Mouse (Mus musculus): ENCODE data around the gene Qpctl. TPM values are rescaled to one million over a fixed set of nuclear protein-coding genes. Genes with fewer than 3 reads are reported as not detected.

The Qpctl gene
- polyA plus RNA-seq, 1 experiment from 2014 or later, result 15.1 TPM

DNA sequence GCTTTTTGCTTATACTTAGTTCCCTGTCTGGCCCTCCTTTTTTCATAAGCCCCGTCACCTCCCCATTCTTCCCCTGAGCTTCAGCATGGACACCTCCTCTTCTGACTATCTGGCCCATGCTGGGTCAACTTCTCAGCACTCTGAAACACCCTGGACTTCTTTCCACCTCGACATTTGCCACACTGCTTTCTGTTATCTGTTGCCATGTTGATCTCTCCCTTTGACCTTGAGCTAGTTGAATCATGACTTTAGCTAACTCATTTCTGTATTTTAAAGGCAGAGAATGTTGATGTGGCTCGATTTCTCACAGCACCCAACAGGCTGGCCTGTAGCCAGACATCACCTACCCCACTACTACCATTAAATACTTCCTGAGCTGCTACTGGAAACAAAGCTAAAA is 41.7 kb downstream of the Qpctl start:
- Histone ChIP-seq H3K4me3 (no peak overlapping the region), H3K9me3 (no peaks in the 10 kb centered on the region), H3K4me1 (0 out of 2 replicates have a peak, but pooled peaks cover 2% of the 10 kb centered on the region), H3K27ac (replicated peaks) (no peak overlapping the region), H3K36me3 (replicated peaks) (no peaks in the 10 kb centered on the region), H3K27me3 (replicated peaks; ENCODE audit: low read depth, poor library complexity, severe bottlenecking) (no peaks in the 10 kb centered on the region)
- WGBS, result 65% methylated on average over 3 of the region's 3 CpGs
- no peak for DNase-seq (ENCODE audit: low spot score)

DNA sequence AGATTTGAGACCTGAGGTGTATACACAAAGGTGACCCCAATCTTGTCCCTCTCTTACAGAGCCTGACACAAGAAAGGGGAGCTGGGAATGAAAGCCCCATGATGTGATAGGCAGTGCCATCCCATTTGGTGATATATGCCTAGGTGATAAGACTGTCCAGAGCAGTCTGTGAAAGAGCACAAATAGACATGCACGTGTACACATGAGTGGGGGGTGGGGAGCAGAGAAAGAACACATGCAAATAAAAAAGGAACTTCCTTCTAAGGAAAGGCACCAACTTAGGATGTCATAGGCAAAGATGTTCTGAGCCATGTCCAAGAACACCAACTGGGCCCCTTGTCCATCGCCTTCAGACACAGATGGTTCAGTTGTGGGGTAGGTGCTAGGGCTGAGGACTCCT is 44.6 kb downstream of the Qpctl start:
- DNase-seq (ENCODE audit: low spot score), result no peak
- Histone ChIP-seq H3K4me1 (no peaks in the 10 kb centered on the region), H3K9me3 (no peaks in the 10 kb centered on the region), H3K36me3 (replicated peaks) (no peaks in the 10 kb centered on the region), H3K4me3 (no peak overlapping the region), H3K27me3 (replicated peaks; ENCODE audit: low read depth, poor library complexity, severe bottlenecking) (no peaks in the 10 kb centered on the region), H3K27ac (replicated peaks) (no peak overlapping the region)
- 80% methylated on average over 2 of the region's 2 CpGs for WGBS

GRCm38 (mm10) chr7:19103741-19104140 is 45.4 kb downstream of the Qpctl start:
- Histone ChIP-seq H3K9me3 (no peaks in the 10 kb centered on the region), H3K4me3 (no peak overlapping the region), H3K36me3 (replicated peaks) (no peaks in the 10 kb centered on the region), H3K27ac (replicated peaks) (no peak overlapping the region), H3K4me1 (peaks cover 1% of the 10 kb centered on the region; the same call in 1 of the 2 replicates), H3K27me3 (replicated peaks; ENCODE audit: low read depth, poor library complexity, severe bottlenecking) (no peaks in the 10 kb centered on the region)
- DNase-seq (ENCODE audit: low spot score), result no peak

DNA sequence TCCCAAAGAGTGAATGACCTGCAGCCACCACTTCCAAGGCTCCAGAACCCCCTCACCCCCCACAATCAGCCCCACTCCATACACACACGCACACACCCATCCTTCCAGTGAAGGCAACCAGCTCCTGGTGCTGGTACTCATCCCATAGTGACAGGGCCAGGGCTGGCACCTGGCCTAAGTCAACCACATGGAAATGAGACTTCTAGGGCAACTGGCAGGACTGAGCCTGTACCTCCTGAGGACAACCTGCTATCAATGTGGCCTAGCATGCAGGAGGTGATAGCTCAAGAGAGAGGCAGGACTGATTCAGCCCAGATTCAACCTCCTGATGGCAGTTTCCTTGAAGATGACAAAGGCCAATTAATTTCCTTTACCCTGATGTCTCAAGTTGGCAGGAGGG is 48.8 kb downstream of the Qpctl start:
- Histone ChIP-seq H3K9me3 (no peaks in the 10 kb centered on the region; the same call in 1 of the 2 replicates), H3K4me1 (peaks cover 33% of the 10 kb centered on the region), H3K27ac (replicated peaks) (no peak overlapping the region), H3K27me3 (replicated peaks; ENCODE audit: low read depth, poor library complexity, severe bottlenecking) (no peaks in the 10 kb centered on the region), H3K4me3 (no peak overlapping the region), H3K36me3 (replicated peaks) (peaks cover 20% of the 10 kb centered on the region)
- WGBS, result 86% methylated on average over 1 of the region's 1 CpGs
- DNase-seq (ENCODE audit: low spot score), result no peak

DNA sequence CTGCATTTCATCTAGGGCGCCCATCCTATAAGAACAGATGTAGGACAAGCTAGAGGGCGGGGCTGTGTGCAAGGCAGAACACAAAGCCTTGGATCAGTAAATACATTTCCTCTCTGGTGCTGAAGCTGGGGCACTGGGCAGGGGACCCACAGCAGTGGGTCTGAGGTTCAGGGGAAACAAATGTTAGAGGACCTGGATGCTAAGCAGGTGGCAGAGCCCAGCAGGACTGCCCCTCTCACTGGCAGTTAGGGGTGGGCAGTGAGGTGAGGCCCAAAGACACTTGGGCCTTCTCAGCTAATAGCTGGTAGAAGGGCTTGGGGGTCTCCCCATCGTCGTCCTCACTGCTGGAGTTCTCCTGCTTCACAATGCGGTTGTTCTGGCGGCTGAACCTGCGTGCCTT is 50.3 kb downstream of the Qpctl start:
- no peak overlapping the region; the same call in 1 of the 2 replicates for H3K4me3 ChIP-seq
- peaks cover 38% of the 10 kb centered on the region for H3K4me1 ChIP-seq
- H3K36me3 ChIP-seq (replicated peaks), result peaks cover 20% of the 10 kb centered on the region
- H3K27me3 ChIP-seq (replicated peaks; ENCODE audit: low read depth, poor library complexity, severe bottlenecking), result no peaks in the 10 kb centered on the region
- H3K9me3 ChIP-seq, result no peaks in the 10 kb centered on the region; the same call in 1 of the 2 replicates
- H3K27ac ChIP-seq (replicated peaks), result no peak overlapping the region
- no peak for DNase-seq (ENCODE audit: low spot score)
- WGBS, result 67% methylated on average over 7 of the region's 7 CpGs

DNA sequence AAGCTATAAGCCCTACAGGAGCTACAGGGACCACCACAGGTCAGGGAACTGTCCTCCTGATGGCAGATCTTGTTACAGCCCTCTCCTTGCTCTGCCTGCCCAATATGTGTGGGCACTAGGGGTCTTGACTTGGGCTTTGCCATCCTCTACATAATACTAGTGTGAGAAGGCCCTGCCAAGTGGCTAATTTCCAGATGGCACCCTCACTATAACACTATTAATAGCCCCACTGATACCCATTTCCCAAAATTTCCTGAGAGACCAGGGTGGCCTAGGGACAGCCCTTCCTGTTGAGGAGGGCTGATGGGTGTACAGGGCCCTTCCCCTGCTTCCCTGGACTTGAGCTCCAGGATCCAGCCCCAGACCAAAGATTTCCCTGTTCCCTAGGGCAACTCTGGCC is 51.2 kb downstream of the Qpctl start:
- Histone ChIP-seq H3K9me3 (no peaks in the 10 kb centered on the region; the same call in 1 of the 2 replicates), H3K36me3 (replicated peaks) (peaks cover 20% of the 10 kb centered on the region), H3K4me1 (peaks cover 45% of the 10 kb centered on the region), H3K27me3 (replicated peaks; ENCODE audit: low read depth, poor library complexity, severe bottlenecking) (no peaks in the 10 kb centered on the region), H3K4me3 (peak overlapping the region; percentile 14; the same call in 1 of the 2 replicates), H3K27ac (replicated peaks) (no peak overlapping the region)
- DNase-seq (ENCODE audit: low spot score), result no peak

DNA sequence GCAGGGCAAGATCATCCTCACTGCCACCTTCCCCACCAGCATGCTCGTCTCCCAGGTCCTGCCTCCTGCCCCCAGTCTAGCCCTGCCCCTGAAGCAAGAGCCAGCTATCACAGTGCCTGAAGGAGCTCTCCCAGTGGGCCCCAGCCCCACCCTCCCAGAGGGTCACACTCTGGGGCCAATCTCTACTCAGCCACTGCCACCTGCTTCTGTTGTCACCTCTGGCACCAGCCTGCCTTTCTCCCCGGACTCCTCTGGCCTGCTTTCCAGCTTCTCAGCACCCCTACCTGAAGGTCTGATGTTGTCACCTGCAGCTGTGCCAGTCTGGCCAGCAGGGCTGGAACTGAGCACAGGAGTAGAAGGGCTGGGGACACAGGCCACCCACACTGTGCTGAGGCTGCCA is 51.9 kb downstream of the Qpctl start:
- Histone ChIP-seq H3K9me3 (no peaks in the 10 kb centered on the region; the same call in 1 of the 2 replicates), H3K27me3 (replicated peaks; ENCODE audit: low read depth, poor library complexity, severe bottlenecking) (peaks cover 4% of the 10 kb centered on the region), H3K27ac (replicated peaks) (no peak overlapping the region), H3K4me3 (peak overlapping the region; percentile 89; the same call in 1 of the 2 replicates), H3K4me1 (peaks cover 51% of the 10 kb centered on the region), H3K36me3 (replicated peaks) (peaks cover 20% of the 10 kb centered on the region)
- no peak for DNase-seq (ENCODE audit: low spot score)
- WGBS, result 69% methylated on average over 2 of the region's 2 CpGs

DNA sequence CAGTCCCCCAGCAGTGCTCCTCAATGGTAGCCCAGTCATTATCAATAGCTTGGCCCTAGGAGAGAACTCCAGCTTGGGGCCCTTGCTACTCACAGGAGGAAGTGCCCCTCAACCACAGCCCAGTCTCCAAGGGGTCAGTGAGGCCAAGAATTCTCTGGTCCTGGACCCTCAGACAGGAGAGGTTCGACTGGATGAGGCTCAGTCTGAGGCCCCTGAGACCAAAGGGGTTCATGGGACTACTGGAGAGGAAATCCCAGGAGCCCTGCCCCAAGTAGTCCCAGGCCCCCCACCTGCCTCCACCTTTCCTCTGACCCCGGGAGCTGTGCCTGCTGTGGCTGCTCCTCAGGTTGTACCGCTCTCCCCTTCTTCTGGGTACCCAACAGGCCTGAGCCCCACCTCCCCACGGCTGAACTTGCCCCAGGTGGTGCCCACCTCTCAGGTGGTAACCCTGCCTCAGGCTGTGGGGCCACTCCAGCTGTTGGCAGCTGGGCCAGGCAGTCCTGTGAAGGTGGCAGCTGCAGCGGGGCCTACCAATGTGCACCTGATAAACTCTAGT is 52.6 kb downstream of the Qpctl start:
- Histone ChIP-seq H3K4me3 (peak overlapping the region; percentile 89), H3K4me1 (peaks cover 58% of the 10 kb centered on the region), H3K9me3 (no peaks in the 10 kb centered on the region; the same call in 1 of the 2 replicates), H3K36me3 (replicated peaks) (peaks cover 25% of the 10 kb centered on the region), H3K27ac (replicated peaks) (peak overlapping the region; percentile 96), H3K27me3 (replicated peaks; ENCODE audit: low read depth, poor library complexity, severe bottlenecking) (peaks cover 11% of the 10 kb centered on the region)
- DNase-seq (ENCODE audit: low spot score), result no peak
- WGBS, result 48% methylated on average over 5 of the region's 5 CpGs

GRCm38 (mm10) chr7:19095751-19096110 is 53.4 kb downstream of the Qpctl start:
- H3K9me3 ChIP-seq, result no peaks in the 10 kb centered on the region; the same call in 1 of the 2 replicates
- peak; percentile 92 for DNase-seq (ENCODE audit: low spot score)
- peak overlapping the region; percentile 96 for H3K27ac ChIP-seq (replicated peaks)
- H3K4me3 ChIP-seq, result peak overlapping the region; percentile 89
- H3K4me1 ChIP-seq, result peaks cover 63% of the 10 kb centered on the region
- WGBS, result under 1% methylated on average over 19 of the region's 19 CpGs
- H3K27me3 ChIP-seq (replicated peaks; ENCODE audit: low read depth, poor library complexity, severe bottlenecking), result peaks cover 19% of the 10 kb centered on the region
- peaks cover 33% of the 10 kb centered on the region for H3K36me3 ChIP-seq (replicated peaks)

DNA sequence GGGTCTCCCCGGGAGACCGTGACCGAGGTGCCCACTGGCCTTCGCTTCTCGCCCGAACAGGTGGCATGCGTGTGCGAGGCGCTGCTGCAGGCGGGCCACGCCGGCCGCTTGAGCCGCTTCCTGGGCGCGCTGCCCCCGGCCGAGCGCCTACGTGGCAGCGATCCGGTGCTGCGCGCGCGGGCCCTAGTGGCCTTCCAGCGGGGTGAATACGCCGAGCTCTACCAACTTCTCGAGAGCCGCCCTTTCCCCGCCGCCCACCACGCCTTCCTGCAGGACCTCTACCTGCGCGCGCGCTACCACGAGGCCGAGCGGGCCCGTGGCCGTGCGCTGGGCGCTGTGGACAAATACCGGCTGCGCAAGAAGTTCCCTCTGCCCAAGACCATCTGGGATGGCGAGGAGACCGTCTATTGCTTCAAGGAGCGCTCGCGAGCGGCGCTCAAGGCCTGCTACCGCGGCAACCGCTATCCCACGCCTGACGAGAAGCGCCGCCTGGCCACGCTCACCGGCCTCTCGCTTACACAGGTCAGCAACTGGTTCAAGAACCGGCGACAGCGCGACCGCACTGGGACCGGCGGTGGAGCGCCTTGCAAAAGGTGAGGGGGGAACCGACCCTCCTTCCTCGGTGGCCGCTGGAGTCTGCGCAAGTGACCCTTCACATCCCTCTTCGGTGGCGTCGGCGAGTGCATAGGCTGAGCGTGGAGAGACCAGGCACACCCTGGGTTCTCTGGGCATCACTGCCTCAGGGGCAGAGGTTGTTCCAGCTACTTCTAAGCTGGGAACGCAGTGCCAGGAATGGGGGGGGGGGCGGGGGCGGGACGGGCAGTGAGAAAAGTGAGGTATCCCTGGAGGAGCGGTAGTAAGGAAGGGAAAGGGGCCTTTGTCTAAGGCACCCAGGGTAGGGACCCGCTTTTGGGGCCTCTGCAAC is 54.0 kb downstream of the Qpctl start:
- Histone ChIP-seq H3K27me3 (replicated peaks; ENCODE audit: low read depth, poor library complexity, severe bottlenecking) (peaks cover 26% of the 10 kb centered on the region), H3K4me1 (peaks cover 63% of the 10 kb centered on the region), H3K4me3 (peak overlapping the region; percentile 89), H3K27ac (replicated peaks) (peak overlapping the region; percentile 96), H3K36me3 (replicated peaks) (peaks cover 40% of the 10 kb centered on the region), H3K9me3 (no peaks in the 10 kb centered on the region; the same call in 1 of the 2 replicates)
- under 1% methylated on average over 87 of the region's 87 CpGs for WGBS
- DNase-seq (ENCODE audit: low spot score), result peak; percentile 77

DNA sequence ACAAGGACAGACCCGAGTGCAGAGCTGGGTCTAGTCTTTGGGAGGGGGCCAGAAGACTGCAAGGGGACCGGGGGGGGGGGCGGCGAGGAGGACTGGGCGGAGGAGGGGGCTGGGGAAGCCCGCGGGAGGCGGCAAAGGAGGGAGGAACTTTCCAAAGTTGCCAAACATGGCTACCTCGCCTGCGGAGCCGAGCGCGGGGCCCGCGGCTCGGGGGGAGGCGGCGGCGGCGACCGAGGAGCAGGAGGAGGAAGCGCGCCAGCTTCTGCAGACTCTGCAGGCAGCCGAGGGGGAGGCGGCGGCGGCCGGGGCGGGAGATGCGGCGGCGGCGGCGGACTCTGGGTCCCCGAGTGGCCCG is 54.6 kb downstream of the Qpctl start, which contains the start of gene Six5:
Gene Six5 (plus strand): TSS at position 124 of the 355 bp plus-strand sequence.
- DNase-seq (ENCODE audit: low spot score), result no peak
- peak within 1 kb of the TSS; percentile 89 for H3K4me3 ChIP-seq
- H3K36me3 ChIP-seq (replicated peaks), result peaks cover 46% of the 10 kb centered on the region
- H3K9me3 ChIP-seq, result no peaks in the 10 kb centered on the region; the same call in 1 of the 2 replicates
- H3K27me3 ChIP-seq (replicated peaks; ENCODE audit: low read depth, poor library complexity, severe bottlenecking), result peaks cover 29% of the 10 kb centered on the region
- WGBS, result under 1% methylated on average over 32 of the region's 36 CpGs
- peak within 1 kb of the TSS; percentile 96 for H3K27ac ChIP-seq (replicated peaks)
- peaks cover 63% of the 10 kb centered on the region for H3K4me1 ChIP-seq

DNA sequence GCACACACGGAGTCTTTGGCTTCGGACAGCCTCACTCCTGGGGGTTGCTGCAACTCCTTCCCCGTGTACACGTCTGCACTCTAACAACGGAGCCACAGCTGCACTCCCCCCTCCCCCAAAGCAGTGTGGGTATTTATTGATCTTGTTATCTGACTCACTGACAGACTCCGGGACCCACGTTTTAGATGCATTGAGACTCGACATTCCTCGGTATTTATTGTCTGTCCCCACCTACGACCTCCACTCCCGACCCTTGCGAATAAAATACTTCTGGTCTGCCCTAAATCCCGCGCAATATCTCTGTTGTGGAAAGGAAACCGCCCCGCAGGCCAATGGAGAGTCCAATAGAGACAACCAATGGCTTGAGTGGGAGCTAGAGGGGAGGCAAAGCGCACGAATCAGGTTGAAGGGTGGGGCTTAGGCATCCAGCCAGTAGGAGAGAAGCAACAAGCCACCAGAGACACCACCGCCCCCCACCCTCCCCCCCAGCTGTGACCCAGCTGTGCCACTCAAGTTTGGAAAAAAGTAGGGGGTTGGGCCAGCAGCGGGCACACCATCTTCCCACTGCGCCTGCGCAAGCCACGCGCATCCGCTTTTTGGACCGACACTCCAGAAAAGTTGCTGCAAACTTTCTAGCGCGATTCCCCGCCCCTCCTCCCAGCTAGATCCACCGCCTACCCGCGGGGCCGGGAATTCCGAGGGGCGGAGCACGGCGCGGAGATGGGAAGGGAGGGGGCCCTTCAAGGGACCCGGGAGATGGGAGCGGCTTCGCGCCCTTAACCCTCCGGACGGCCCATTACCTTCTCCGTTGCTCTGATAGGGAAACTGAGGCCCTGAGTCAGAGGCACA is 55.3 kb downstream of the Qpctl start:
- peak overlapping the region; percentile 89 for H3K4me3 ChIP-seq
- peaks cover 62% of the 10 kb centered on the region for H3K4me1 ChIP-seq
- H3K27ac ChIP-seq (replicated peaks), result peak overlapping the region; percentile 96
- peak; percentile 100 for DNase-seq (ENCODE audit: low spot score)
- peaks cover 51% of the 10 kb centered on the region for H3K36me3 ChIP-seq (replicated peaks)
- under 1% methylated on average over 45 of the region's 45 CpGs for WGBS
- peaks cover 29% of the 10 kb centered on the region for H3K27me3 ChIP-seq (replicated peaks; ENCODE audit: low read depth, poor library complexity, severe bottlenecking)
- no peaks in the 10 kb centered on the region; the same call in 1 of the 2 replicates for H3K9me3 ChIP-seq

Data from embryonic facial prominence, embryonic 10.5 days (tissue).